Mouse (Mus musculus) right cerebral cortex, postnatal 25 days (tissue): Measurements from ENCODE around the gene Wdr92.
"Not testable (repeated sequence)": the region's sequence is repeated elsewhere in the genome, so short reads cannot be mapped to it uniquely, and the experiment has no call there.

Experiments
- DNase-seq: peaks from one replicate; pipeline ENCODE4 v3.0.0; 2022

Gene Wdr92

GRCm38 (mm10) chr11:17211258-17212140 is 29.6 kb downstream of the Wdr92 start, which contains the start of gene Pno1:
Gene Pno1, minus strand, starts transcription at chr11:17211568.
- DNase-seq: peak; percentile 94

GRCm38 (mm10) chr11:17212141-17212495 is 30.2 kb downstream of the Wdr92 start:
- DNase-seq: no peak

GRCm38 (mm10) chr11:17212903-17213509 is 31.1 kb downstream of the Wdr92 start:
- DNase-seq: no peak

- DNase-seq: no peak
Observed at GRCm38 (mm10) chr11:17215475-17215874, 33.6 kb downstream of the Wdr92 start.

GRCm38 (mm10) chr11:17221126-17221525 is 39.2 kb downstream of the Wdr92 start:
- DNase-seq: no peak

GRCm38 (mm10) chr11:17232792-17233191 is 50.9 kb downstream of the Wdr92 start:
- DNase-seq: no peak

GRCm38 (mm10) chr11:17236449-17237037 is 54.6 kb downstream of the Wdr92 start:
- DNase-seq: no peak

GRCm38 (mm10) chr11:17238598-17238997 is 56.7 kb downstream of the Wdr92 start:
- DNase-seq: not testable (repeated sequence)

- no peak for DNase-seq
Observed at GRCm38 (mm10) chr11:17248715-17249114, 66.8 kb downstream of the Wdr92 start.

GRCm38 (mm10) chr11:17256813-17257365 is 75.0 kb downstream of the Wdr92 start:
- DNase-seq: peak; percentile 10

GRCm38 (mm10) chr11:17257443-17257842 is 75.5 kb downstream of the Wdr92 start, which contains the start of gene C1d:
Gene C1d, plus strand, starts transcription at chr11:17257579.
- peak; percentile 94 for DNase-seq

- DNase-seq: no peak
Observed at GRCm38 (mm10) chr11:17257861-17258260, 76.0 kb downstream of the Wdr92 start.

- DNase-seq: no peak
Observed at GRCm38 (mm10) chr11:17267176-17267575, 85.3 kb downstream of the Wdr92 start.

- DNase-seq: no peak
Observed at GRCm38 (mm10) chr11:17268801-17269200, 86.9 kb downstream of the Wdr92 start.

GRCm38 (mm10) chr11:17279959-17280358 is 98.1 kb downstream of the Wdr92 start:
- peak; percentile 8 for DNase-seq
